Mouse (Mus musculus) heart, postnatal 0 days (tissue): ENCODE data around the gene Rsph14.

Experiments used
- CTCF ChIP-seq: IDR thresholded peaks from 2 replicates; pipeline ENCODE4 v1.5.1; 2016; ENCODE audit warnings: antibody characterized with exemption, control low read depth, low read depth
- EP300 ChIP-seq: IDR thresholded peaks from 2 replicates; pipeline ENCODE4 v1.6.1; 2016; ENCODE audit warnings: antibody characterized with exemption, low read depth

- TF ChIP-seq CTCF (no peak), EP300 (no peak)
Measured at GRCm38 (mm10) chr10:74994863-74995262, 37.5 kb downstream of the Rsph14 start.
